Mouse (Mus musculus): ENCODE data around the gene Wnt5b. TPM values are rescaled to one million over a fixed set of nuclear protein-coding genes. Genes with fewer than 3 reads are reported as not detected.

Wnt5b gene
- total RNA-seq, 1 experiment, result 3.5 TPM

DNA sequence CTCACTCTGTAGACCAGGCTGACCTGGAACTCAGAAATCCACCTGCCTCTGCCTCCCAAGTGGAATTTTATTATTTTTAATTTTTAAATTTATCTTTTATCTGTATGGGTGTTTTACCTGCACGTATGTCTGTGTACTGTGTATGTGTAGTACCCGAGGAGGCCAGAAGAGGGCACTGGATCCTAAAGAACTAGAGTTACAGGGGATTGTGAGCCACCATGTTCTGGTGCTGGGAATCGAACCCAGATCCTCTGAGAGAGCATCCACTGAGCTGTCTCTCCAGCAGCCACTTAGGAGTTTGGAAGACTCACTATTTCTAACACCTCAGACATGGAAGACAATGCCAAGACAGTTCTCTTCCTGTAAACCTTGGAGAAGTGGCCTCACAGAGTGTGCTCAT lies 115.5 kb downstream of the Wnt5b start:
- H3K4me1 ChIP-seq (ENCODE audit: control insufficient read depth in 2 of 2, insufficient read depth in 2 of 2, low read length in 2 of 2, poor library complexity in 1 of 2), result peaks cover 0 to 3% of the 10 kb centered on the region in 2 experiments; a peak in 1 of 4 replicates
- in situ Hi-C loops (cut with MboI; ENCODE audit: low sequenced_read_pairs in 2 of 2, unreplicated experiment in 2 of 2), result no loop called here
- no peaks in the 10 kb centered on the region; the same call in 1 of the 2 replicates for H3K36me3 ChIP-seq (ENCODE audit: control insufficient read depth, insufficient read depth, low read length, poor library complexity, severe bottlenecking)
- no peaks in the 10 kb centered on the region for H3K9me3 ChIP-seq (ENCODE audit: control insufficient read depth, insufficient read depth, low read depth, low read length)
- no peak overlapping the region for H3K4me3 ChIP-seq (ENCODE audit: insufficient read depth in 1 of 2, low read depth in 1 of 2, low read length in 2 of 2, poor library complexity in 1 of 2, severe bottlenecking in 1 of 2)
- no peak for DNase-seq (ENCODE audit: low read depth, low spot score)
- no peak overlapping the region for H3K27ac ChIP-seq (ENCODE audit: insufficient read depth, low read depth, low read length, poor library complexity, severe bottlenecking)
- H3K9ac ChIP-seq (ENCODE audit: insufficient read depth, low read depth, low read length, poor library complexity, severe bottlenecking), result no peak overlapping the region
- no peak for TF ChIP-seq HCFC1 (IDR thresholded peaks at IDR 0.05; ENCODE audit: borderline replicate concordance, insufficient read depth, low read length)
- no peak for TF ChIP-seq CHD2 (IDR thresholded peaks at IDR 0.05; ENCODE audit: low read depth, low read length)
- TF ChIP-seq ZC3H11A (IDR thresholded peaks at IDR 0.05; ENCODE audit: borderline replicate concordance, low read depth, low read length), result no peak
- TF ChIP-seq ZNF384 (IDR thresholded peaks at IDR 0.05; ENCODE audit: low read depth, low read length), result no peak
- TF ChIP-seq MAFK (IDR thresholded peaks at IDR 0.05; ENCODE audit: insufficient read depth, low read depth, low read length), result no peak

DNA sequence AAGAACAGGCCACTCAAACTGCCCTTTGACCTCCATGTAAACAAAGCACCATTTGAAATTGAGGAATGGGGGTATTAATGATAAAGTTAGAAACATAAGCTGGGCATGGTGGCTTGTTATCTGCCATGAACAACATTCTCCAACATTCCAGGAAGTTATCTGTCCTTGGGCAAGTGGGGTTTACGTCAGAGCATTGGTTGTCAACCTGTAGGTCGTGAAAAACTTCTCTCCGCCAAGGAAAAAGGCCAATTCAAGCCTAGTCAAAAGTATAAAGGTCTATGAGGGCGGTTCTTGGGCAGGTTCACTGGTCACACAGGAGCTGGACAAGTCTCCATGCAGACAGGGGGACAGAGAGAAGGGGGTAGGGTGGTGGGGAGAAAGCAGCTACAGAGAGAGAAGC lies 123.1 kb downstream of the Wnt5b start:
- in situ Hi-C loops (cut with MboI; ENCODE audit: low sequenced_read_pairs in 2 of 2, unreplicated experiment in 2 of 2), result no loop called here
- no peak for TF ChIP-seq MAFK (IDR thresholded peaks at IDR 0.05; ENCODE audit: insufficient read depth, low read depth, low read length)
- TF ChIP-seq ZC3H11A (IDR thresholded peaks at IDR 0.05; ENCODE audit: borderline replicate concordance, low read depth, low read length), result no peak
- TF ChIP-seq ZNF384 (IDR thresholded peaks at IDR 0.05; ENCODE audit: low read depth, low read length), result no peak
- no peak for TF ChIP-seq HCFC1 (IDR thresholded peaks at IDR 0.05; ENCODE audit: borderline replicate concordance, insufficient read depth, low read length)
- no peak for TF ChIP-seq CHD2 (IDR thresholded peaks at IDR 0.05; ENCODE audit: low read depth, low read length)

DNA sequence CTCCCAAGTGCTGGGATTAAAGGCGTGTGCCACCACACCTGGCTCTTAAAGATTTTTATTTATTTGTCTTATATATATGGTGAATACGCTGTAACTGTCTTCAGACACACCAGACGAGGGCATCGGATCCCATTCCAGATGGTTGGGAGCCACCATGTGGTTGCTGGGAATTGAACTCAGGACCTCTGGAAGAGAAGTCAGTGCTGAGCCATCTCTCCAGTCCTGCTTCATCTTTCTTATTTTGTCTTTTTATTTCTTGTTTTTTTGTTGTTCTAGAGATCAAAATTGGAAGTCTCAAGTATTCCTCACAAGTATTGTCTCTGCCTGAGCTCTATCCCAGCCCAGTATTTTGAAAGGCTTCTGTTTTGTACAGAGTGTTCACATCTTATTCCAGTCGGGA lies 123.8 kb downstream of the Wnt5b start:
- peaks cover 1% of the 10 kb centered on the region; the same call in 1 of the 2 replicates for H3K36me3 ChIP-seq (ENCODE audit: control insufficient read depth, insufficient read depth, low read length, poor library complexity, severe bottlenecking)
- H3K9ac ChIP-seq (ENCODE audit: insufficient read depth, low read depth, low read length, poor library complexity, severe bottlenecking), result no peak overlapping the region
- peaks cover 2 to 21% of the 10 kb centered on the region in 2 experiments; a peak in 2 of 4 replicates for H3K4me1 ChIP-seq (ENCODE audit: control insufficient read depth in 2 of 2, insufficient read depth in 2 of 2, low read length in 2 of 2, poor library complexity in 1 of 2)
- no peak overlapping the region for H3K4me3 ChIP-seq (ENCODE audit: insufficient read depth in 1 of 2, low read depth in 1 of 2, low read length in 2 of 2, poor library complexity in 1 of 2, severe bottlenecking in 1 of 2)
- DNase-seq (ENCODE audit: low read depth, low spot score), result no peak
- no peaks in the 10 kb centered on the region for H3K9me3 ChIP-seq (ENCODE audit: control insufficient read depth, insufficient read depth, low read depth, low read length)
- no peak overlapping the region for H3K27ac ChIP-seq (ENCODE audit: insufficient read depth, low read depth, low read length, poor library complexity, severe bottlenecking)
- in situ Hi-C loops (cut with MboI; ENCODE audit: low sequenced_read_pairs in 2 of 2, unreplicated experiment in 2 of 2), result no loop called here
- TF ChIP-seq ZC3H11A (IDR thresholded peaks at IDR 0.05; ENCODE audit: borderline replicate concordance, low read depth, low read length), result no peak
- TF ChIP-seq HCFC1 (IDR thresholded peaks at IDR 0.05; ENCODE audit: borderline replicate concordance, insufficient read depth, low read length), result no peak
- TF ChIP-seq MAFK (IDR thresholded peaks at IDR 0.05; ENCODE audit: insufficient read depth, low read depth, low read length), result no peak
- TF ChIP-seq ZNF384 (IDR thresholded peaks at IDR 0.05; ENCODE audit: low read depth, low read length), result no peak
- TF ChIP-seq CHD2 (IDR thresholded peaks at IDR 0.05; ENCODE audit: low read depth, low read length), result no peak

More for the DNA sequence above, 123.1 kb downstream of the Wnt5b start:
- Histone ChIP-seq H3K4me1 (ENCODE audit: control insufficient read depth in 2 of 2, insufficient read depth in 2 of 2, low read length in 2 of 2, poor library complexity in 1 of 2) (peaks cover 2 to 17% of the 10 kb centered on the region in 2 experiments; a peak in 2 of 4 replicates), H3K36me3 (ENCODE audit: control insufficient read depth, insufficient read depth, low read length, poor library complexity, severe bottlenecking) (no peaks in the 10 kb centered on the region), H3K9me3 (ENCODE audit: control insufficient read depth, insufficient read depth, low read depth, low read length) (no peaks in the 10 kb centered on the region), H3K27ac (ENCODE audit: insufficient read depth, low read depth, low read length, poor library complexity, severe bottlenecking) (no peak overlapping the region), H3K9ac (ENCODE audit: insufficient read depth, low read depth, low read length, poor library complexity, severe bottlenecking) (no peak overlapping the region), H3K4me3 (ENCODE audit: insufficient read depth in 1 of 2, low read depth in 1 of 2, low read length in 2 of 2, poor library complexity in 1 of 2, severe bottlenecking in 1 of 2) (no peak overlapping the region)
- DNase-seq (ENCODE audit: low read depth, low spot score), result no peak

DNA sequence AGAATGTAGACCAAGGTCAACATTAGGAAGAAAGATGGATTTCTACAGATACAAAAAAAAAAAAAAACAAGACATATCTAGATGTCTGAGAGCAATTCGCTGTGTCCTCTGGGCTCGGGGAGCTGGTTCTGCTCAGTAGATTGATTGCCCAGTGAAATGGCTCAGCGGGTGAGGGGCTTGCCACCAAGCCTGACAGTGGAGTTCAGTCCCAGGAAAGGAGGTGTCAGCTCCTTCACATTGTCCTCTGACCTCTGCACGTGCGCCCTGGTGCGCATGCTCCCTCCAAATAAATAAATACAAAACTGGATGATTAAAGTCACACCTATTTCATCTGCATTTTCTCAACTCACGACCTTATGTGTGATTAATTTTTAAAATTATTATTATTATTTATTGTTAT lies 124.7 kb downstream of the Wnt5b start:
- no peak for DNase-seq (ENCODE audit: low read depth, low spot score)
- Histone ChIP-seq H3K9ac (ENCODE audit: insufficient read depth, low read depth, low read length, poor library complexity, severe bottlenecking) (no peak overlapping the region), H3K9me3 (ENCODE audit: control insufficient read depth, insufficient read depth, low read depth, low read length) (no peaks in the 10 kb centered on the region), H3K27ac (ENCODE audit: insufficient read depth, low read depth, low read length, poor library complexity, severe bottlenecking) (peak overlapping the region; percentile 94; the same call in 1 of the 2 replicates), H3K4me3 (ENCODE audit: insufficient read depth in 1 of 2, low read depth in 1 of 2, low read length in 2 of 2, poor library complexity in 1 of 2, severe bottlenecking in 1 of 2) (no peak overlapping the region), H3K36me3 (ENCODE audit: control insufficient read depth, insufficient read depth, low read length, poor library complexity, severe bottlenecking) (peaks cover 3% of the 10 kb centered on the region; the same call in 1 of the 2 replicates), H3K4me1 (ENCODE audit: control insufficient read depth in 2 of 2, insufficient read depth in 2 of 2, low read length in 2 of 2, poor library complexity in 1 of 2) (peaks cover 2 to 23% of the 10 kb centered on the region in 2 experiments; a peak in 2 of 4 replicates)
- TF ChIP-seq ZNF384 (IDR thresholded peaks at IDR 0.05; ENCODE audit: low read depth, low read length) (no peak), CHD2 (IDR thresholded peaks at IDR 0.05; ENCODE audit: low read depth, low read length) (no peak), MAFK (IDR thresholded peaks at IDR 0.05; ENCODE audit: insufficient read depth, low read depth, low read length) (no peak), HCFC1 (IDR thresholded peaks at IDR 0.05; ENCODE audit: borderline replicate concordance, insufficient read depth, low read length) (no peak), ZC3H11A (IDR thresholded peaks at IDR 0.05; ENCODE audit: borderline replicate concordance, low read depth, low read length) (no peak)
- in situ Hi-C loops (cut with MboI; ENCODE audit: low sequenced_read_pairs in 2 of 2, unreplicated experiment in 2 of 2), result no loop called here
